8 mouse cellular contexts compared by ENCODE assay signal in the genomic region with DNA sequence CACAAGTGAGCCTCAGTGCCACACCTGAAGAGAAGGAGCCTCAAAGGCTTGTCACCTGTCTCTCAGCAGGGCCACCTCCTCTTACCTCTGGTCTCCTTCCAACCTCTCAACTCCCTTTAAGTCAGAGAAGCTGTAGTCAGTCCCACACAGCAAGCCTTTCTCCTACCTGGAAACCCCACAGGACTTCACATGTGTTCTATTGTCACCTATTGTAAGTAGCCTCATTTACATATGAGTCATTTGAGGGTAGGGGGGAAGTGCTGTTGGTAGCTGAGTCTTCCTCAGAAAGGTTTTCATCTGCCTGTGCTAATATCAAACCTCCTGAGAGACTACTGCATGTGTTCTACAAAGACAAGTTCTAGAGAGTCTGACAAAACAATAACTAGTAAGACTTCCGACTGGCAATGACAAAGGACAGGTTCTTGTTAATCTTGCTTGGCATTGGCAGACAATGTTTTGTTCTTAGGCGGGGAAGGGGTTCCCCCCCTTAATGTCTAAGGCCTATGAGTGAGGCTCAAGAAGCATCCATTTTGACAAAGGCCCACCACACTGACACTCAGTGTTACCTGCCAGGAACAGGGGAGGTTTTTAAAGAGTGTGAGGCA. TPM values are rescaled to one million over a fixed set of nuclear protein-coding genes. Genes with fewer than 3 reads are reported as not detected.
DNase-seq lines count a peak whose midpoint lies in the region; ATAC-seq and TF ChIP-seq lines count a peak whose summit lies in the region.

No protein-coding gene starts in this region.

- peaks cover 39% of the 10 kb centered on the region for H3K4me1 ChIP-seq in hindbrain, embryonic 10.5 days (replicated peaks)
- 0 out of 2 replicates have a peak, but pooled peaks cover 3% of the 10 kb centered on the region for H3K4me1 ChIP-seq in hindbrain, embryonic 11.5 days (replicated peaks; ENCODE audit: control insufficient read depth, insufficient read depth, low read length)
- H3K4me1 ChIP-seq in forebrain, postnatal 0 days (ENCODE audit: insufficient read depth) = peaks cover 13% of the 10 kb centered on the region; the same call in 1 of the 2 replicates
- H3K4me1 ChIP-seq in midbrain, embryonic 11.5 days (ENCODE audit: control insufficient read depth, insufficient read depth, low read length) = peaks cover 21% of the 10 kb centered on the region

- no peak for ATAC-seq in hindbrain, embryonic 11.5 days (ENCODE audit: low FRiP score)
- ATAC-seq in forebrain, postnatal 0 days = no peak
- ATAC-seq in midbrain, embryonic 11.5 days (ENCODE audit: low FRiP score) = no peak
- no peak for ATAC-seq in frontal cortex, adult (ENCODE audit: low TSS enrichment)

- no peaks in the 10 kb centered on the region for H3K9me3 ChIP-seq in hindbrain, embryonic 10.5 days
- no peaks in the 10 kb centered on the region for H3K9me3 ChIP-seq in hindbrain, embryonic 11.5 days (ENCODE audit: control insufficient read depth, low read length)
- no peaks in the 10 kb centered on the region for H3K9me3 ChIP-seq in forebrain, postnatal 0 days (ENCODE audit: low read length)
- H3K9me3 ChIP-seq in midbrain, embryonic 11.5 days (ENCODE audit: control insufficient read depth, low read length) = no peaks in the 10 kb centered on the region

- H3K4me3 ChIP-seq in hindbrain, embryonic 10.5 days = peak overlapping the region; percentile 93; the same call in 1 of the 2 replicates
- H3K4me3 ChIP-seq in hindbrain, embryonic 11.5 days (ENCODE audit: low read depth, low read length) = no peak overlapping the region
- H3K4me3 ChIP-seq in forebrain, postnatal 0 days (ENCODE audit: low read depth, low read length) = no peak overlapping the region
- H3K4me3 ChIP-seq in midbrain, embryonic 11.5 days (ENCODE audit: low read depth, low read length) = no peak overlapping the region

- TF ChIP-seq CTCF in forebrain, postnatal 0 days (IDR thresholded peaks at IDR 0.05; ENCODE audit: low read depth) = no peak

- no peaks in the 10 kb centered on the region for H3K27me3 ChIP-seq in hindbrain, embryonic 10.5 days (ENCODE audit: insufficient read depth, poor library complexity, severe bottlenecking)
- H3K27me3 ChIP-seq in hindbrain, embryonic 11.5 days (ENCODE audit: control insufficient read depth, insufficient read depth, low read length) = no peaks in the 10 kb centered on the region
- H3K27me3 ChIP-seq in forebrain, postnatal 0 days (ENCODE audit: insufficient read depth, low read length) = no peaks in the 10 kb centered on the region
- H3K27me3 ChIP-seq in midbrain, embryonic 11.5 days (ENCODE audit: control insufficient read depth, insufficient read depth, low read length) = no peaks in the 10 kb centered on the region

- no peak overlapping the region for H3K4me2 ChIP-seq in hindbrain, embryonic 11.5 days (replicated peaks; ENCODE audit: low read depth, low read length)
- H3K4me2 ChIP-seq in forebrain, postnatal 0 days (ENCODE audit: low read depth) = peak overlapping the region; percentile 81
- H3K4me2 ChIP-seq in midbrain, embryonic 11.5 days = peak overlapping the region; percentile 9; the same call in 1 of the 2 replicates

- no peak overlapping the region for H3K9ac ChIP-seq in hindbrain, embryonic 11.5 days (ENCODE audit: low read depth, low read length)
- H3K9ac ChIP-seq in forebrain, postnatal 0 days = no peak overlapping the region
- no peak overlapping the region for H3K9ac ChIP-seq in midbrain, embryonic 11.5 days (ENCODE audit: low read length)

- 43% methylated on average over 2 of the region's 2 CpGs for WGBS in hindbrain, embryonic 10.5 days
- 49% methylated on average over 2 of the region's 2 CpGs for WGBS in hindbrain, embryonic 11.5 days
- 37% methylated on average over 2 of the region's 2 CpGs for WGBS in forebrain, postnatal 0 days
- 38% methylated on average over 2 of the region's 2 CpGs for WGBS in midbrain, embryonic 11.5 days

- intact Hi-C loops in left cerebral cortex, postnatal 10 days (cut with DNase I) = no loop called here

- DNase-seq in hindbrain, embryonic 10.5 days (ENCODE audit: low spot score) = no peak
- no peak for DNase-seq in hindbrain, embryonic 11.5 days (ENCODE audit: low spot score)
- peak; percentile 66 for DNase-seq in ES-CJ7 (ENCODE audit: low read depth, low spot score)
- no peak for DNase-seq in forebrain, postnatal 0 days
- DNase-seq in midbrain, embryonic 11.5 days (ENCODE audit: low spot score, missing footprints) = no peak
- no peak for DNase-seq in gastrocnemius, adult 8-10 months (ENCODE audit: low spot score in 2 of 2)
- no peak for DNase-seq in left cerebral cortex, postnatal 10 days (ENCODE audit: extremely low spot score in 1 of 2, low spot score in 2 of 2)

- H3K27ac ChIP-seq in hindbrain, embryonic 10.5 days = no peak overlapping the region
- no peak overlapping the region for H3K27ac ChIP-seq in hindbrain, embryonic 11.5 days (ENCODE audit: low read depth, low read length)
- no peak overlapping the region for H3K27ac ChIP-seq in forebrain, postnatal 0 days (ENCODE audit: low read depth, low read length)
- no peak overlapping the region for H3K27ac ChIP-seq in midbrain, embryonic 11.5 days (ENCODE audit: low read depth, low read length)

- peaks cover 16% of the 10 kb centered on the region for H3K36me3 ChIP-seq in hindbrain, embryonic 10.5 days
- no peaks in the 10 kb centered on the region for H3K36me3 ChIP-seq in hindbrain, embryonic 11.5 days (ENCODE audit: control insufficient read depth, insufficient read depth, low read length)
- H3K36me3 ChIP-seq in forebrain, postnatal 0 days (ENCODE audit: insufficient read depth) = no peaks in the 10 kb centered on the region
- no peaks in the 10 kb centered on the region for H3K36me3 ChIP-seq in midbrain, embryonic 11.5 days (ENCODE audit: control insufficient read depth, insufficient read depth, low read length)

RNA-seq across cellular contexts. Expression of a gene that starts 2.4 kb away (rescaled TPM):
- 41.4 and 48.4 TPM in 2 replicates for polyA plus RNA-seq in hindbrain, embryonic 10.5 days (2016; fragmentation: Nextera tagmentation; extraction: Ambion mirVana)
- polyA plus RNA-seq in hindbrain, embryonic 11.5 days (2014; fragmentation: Nextera tagmentation; extraction: Ambion mirVana) = 49.3 and 58.1 TPM in 2 replicates
- total RNA-seq in forebrain, postnatal 0 days (2014; rRNA removed) = 163 and 217 TPM in 2 replicates
- 82.8 and 90.2 TPM in 2 replicates for polyA plus RNA-seq in forebrain, postnatal 0 days (2015; fragmentation: Nextera tagmentation; extraction: Ambion mirVana)
- polyA plus RNA-seq in midbrain, embryonic 11.5 days (2014; fragmentation: Nextera tagmentation; extraction: Ambion mirVana) = 56.8 and 64.7 TPM in 2 replicates
- total RNA-seq in gastrocnemius, adult 8-10 months (2022) = 100 to 1,000 TPM; 115 to 150 (median 130) TPM
- total RNA-seq in left cerebral cortex, postnatal 10 days (2021) = 100 to 1,000 TPM; 129 to 132 TPM

RNA-seq across cellular contexts. Expression of a gene that starts 26.6 kb away (rescaled TPM):
- polyA plus RNA-seq in hindbrain, embryonic 10.5 days (2016; fragmentation: Nextera tagmentation; extraction: Ambion mirVana) = 162 and 166 TPM in 2 replicates
- 152 and 164 TPM in 2 replicates for polyA plus RNA-seq in hindbrain, embryonic 11.5 days (2014; fragmentation: Nextera tagmentation; extraction: Ambion mirVana)
- total RNA-seq in forebrain, postnatal 0 days (2014; rRNA removed) = 107 and 110 TPM in 2 replicates
- 104 and 131 TPM in 2 replicates for polyA plus RNA-seq in forebrain, postnatal 0 days (2015; fragmentation: Nextera tagmentation; extraction: Ambion mirVana)
- 198 and 200 TPM in 2 replicates for polyA plus RNA-seq in midbrain, embryonic 11.5 days (2014; fragmentation: Nextera tagmentation; extraction: Ambion mirVana)
- total RNA-seq in gastrocnemius, adult 8-10 months (2022) = 10 to 100 TPM in 2 of 4 experiments, 1 to 10 TPM in 2; 7.7 to 11.0 (median 9.8) TPM
- total RNA-seq in left cerebral cortex, postnatal 10 days (2021) = 10 to 100 TPM; 66.4 to 75.8 TPM

RNA-seq across cellular contexts. Expression of a gene that starts 26.8 kb away (rescaled TPM):
- polyA plus RNA-seq in hindbrain, embryonic 10.5 days (2016; fragmentation: Nextera tagmentation; extraction: Ambion mirVana) = 10.8 and 12.1 TPM in 2 replicates
- 12.4 and 14.2 TPM in 2 replicates for polyA plus RNA-seq in hindbrain, embryonic 11.5 days (2014; fragmentation: Nextera tagmentation; extraction: Ambion mirVana)
- 15.4 and 17.9 TPM in 2 replicates for total RNA-seq in forebrain, postnatal 0 days (2014; rRNA removed)
- 5.3 and 8.2 TPM in 2 replicates for polyA plus RNA-seq in forebrain, postnatal 0 days (2015; fragmentation: Nextera tagmentation; extraction: Ambion mirVana)
- 11.1 and 11.6 TPM in 2 replicates for polyA plus RNA-seq in midbrain, embryonic 11.5 days (2014; fragmentation: Nextera tagmentation; extraction: Ambion mirVana)
- 10 to 100 TPM; 23.9 to 30.7 (median 27.2) TPM for total RNA-seq in gastrocnemius, adult 8-10 months (2022)
- total RNA-seq in left cerebral cortex, postnatal 10 days (2021) = 10 to 100 TPM; 36.7 to 38.1 TPM
